Mouse (Mus musculus): ENCODE results near the gene Prune2. TPM values are rescaled to one million over a fixed set of nuclear protein-coding genes. Genes with fewer than 3 reads are reported as not detected.

Gene Prune2
- polyA plus RNA-seq, 1 experiment: 1.5 TPM

DNA sequence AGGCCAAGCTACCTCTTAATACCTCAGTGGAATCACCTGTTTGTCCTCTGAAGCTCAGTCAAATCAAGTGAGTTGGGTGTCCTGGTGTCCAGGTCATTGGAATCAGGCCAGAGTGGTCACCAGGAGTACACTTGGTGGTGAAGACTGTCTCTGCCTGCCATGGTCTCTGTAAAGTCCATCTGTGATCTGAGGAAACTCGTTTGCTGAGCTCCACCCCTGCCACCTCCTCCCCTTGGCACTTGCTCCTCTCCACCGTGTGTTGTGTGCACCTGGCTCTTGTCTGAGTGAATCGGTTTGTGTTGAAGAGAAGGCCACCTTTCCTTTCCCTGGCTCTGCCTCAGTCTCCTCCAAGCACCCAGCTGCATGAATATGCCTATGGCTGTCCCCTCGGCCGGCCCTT is 238.8 kb downstream of the Prune2 start:
- TF ChIP-seq CTCF (IDR thresholded peaks at IDR 0.05; ENCODE audit: insufficient read depth, low read length) (no peak), POLR2A (IDR thresholded peaks at IDR 0.05; ENCODE audit: borderline replicate concordance, extremely low read depth, low read depth, low read length) (no peak)
- DNase-seq: no peak
- 71% methylated on average over 5 of the region's 5 CpGs for WGBS
- H3K4me1 ChIP-seq (ENCODE audit: control insufficient read depth, insufficient read depth, low read length): no peaks in the 10 kb centered on the region
- no peak overlapping the region for H3K4me3 ChIP-seq (replicated peaks; ENCODE audit: extremely low read depth, low read depth, low read length)

DNA sequence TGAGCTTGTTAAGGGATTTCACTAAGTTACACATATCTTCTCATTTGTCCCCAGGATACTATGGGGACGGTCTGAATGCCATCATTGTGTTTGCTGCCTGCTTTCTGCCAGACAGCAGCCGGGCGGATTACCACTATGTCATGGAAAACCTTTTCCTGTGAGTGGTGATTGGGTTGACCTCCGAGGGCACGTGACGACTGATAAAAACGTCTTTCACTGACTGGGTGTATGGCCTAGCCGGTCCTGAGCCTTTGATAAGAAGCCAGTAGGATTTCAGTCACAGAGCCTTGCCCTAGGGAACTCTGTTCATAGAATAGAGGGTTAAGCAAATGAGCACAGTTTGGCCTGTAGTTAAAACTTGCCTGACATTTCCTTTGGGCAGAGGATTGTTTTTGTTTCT is 243.1 kb downstream of the Prune2 start:
- no peak overlapping the region for H3K4me3 ChIP-seq (replicated peaks; ENCODE audit: extremely low read depth, low read depth, low read length)
- WGBS: 33% methylated on average over 8 of the region's 8 CpGs
- TF ChIP-seq CTCF (IDR thresholded peaks at IDR 0.05; ENCODE audit: insufficient read depth, low read length) (no peak), POLR2A (IDR thresholded peaks at IDR 0.05; ENCODE audit: borderline replicate concordance, extremely low read depth, low read depth, low read length) (no peak)
- no peaks in the 10 kb centered on the region for H3K4me1 ChIP-seq (ENCODE audit: control insufficient read depth, insufficient read depth, low read length)
- DNase-seq: no peak

DNA sequence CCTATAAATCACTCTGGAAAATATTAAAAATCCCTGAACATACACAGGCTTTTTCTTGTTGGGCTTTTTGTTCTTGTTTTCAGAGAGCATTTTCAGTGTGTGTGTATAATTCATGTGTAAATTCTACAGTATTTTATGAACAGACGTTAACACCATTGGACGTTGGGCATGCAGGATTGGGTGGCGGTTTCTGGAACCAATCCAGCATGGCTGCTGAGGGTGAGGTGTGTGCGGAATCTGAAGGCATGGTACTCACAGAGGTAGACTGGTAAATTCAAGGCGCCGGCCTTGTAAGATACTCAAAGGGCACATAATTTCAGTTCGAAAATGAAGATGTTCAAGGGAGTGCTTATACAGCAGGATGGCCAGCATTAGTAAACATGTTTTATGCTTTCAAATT is 251.2 kb downstream of the Prune2 start:
- H3K4me3 ChIP-seq (replicated peaks; ENCODE audit: extremely low read depth, low read depth, low read length): no peak overlapping the region
- 78% methylated on average over 7 of the region's 7 CpGs for WGBS
- H3K4me1 ChIP-seq (ENCODE audit: control insufficient read depth, insufficient read depth, low read length): no peaks in the 10 kb centered on the region
- no peak for TF ChIP-seq CTCF (IDR thresholded peaks at IDR 0.05; ENCODE audit: insufficient read depth, low read length)
- no peak for TF ChIP-seq POLR2A (IDR thresholded peaks at IDR 0.05; ENCODE audit: borderline replicate concordance, extremely low read depth, low read depth, low read length)
- DNase-seq: no peak

DNA sequence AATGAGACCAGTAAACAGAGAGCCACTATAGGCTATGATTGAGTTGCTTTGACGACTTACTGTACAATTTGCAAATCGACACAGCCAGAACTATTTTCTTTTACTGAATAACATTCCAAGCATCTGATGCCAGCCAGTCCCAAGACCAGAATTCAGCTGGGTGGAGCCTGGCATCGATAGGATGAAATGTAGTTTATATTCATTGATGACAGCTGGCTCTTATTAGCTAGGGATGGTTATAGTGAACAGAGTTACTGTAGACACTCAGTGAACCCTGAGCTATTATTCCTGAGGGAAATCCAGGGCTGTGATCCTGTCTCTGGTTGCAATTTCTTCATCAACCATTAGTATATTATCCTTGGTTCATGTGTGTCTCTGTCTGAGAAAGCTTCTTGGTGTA is 254.6 kb downstream of the Prune2 start:
- 78% methylated on average over 3 of the region's 3 CpGs for WGBS
- Histone ChIP-seq H3K4me3 (replicated peaks; ENCODE audit: extremely low read depth, low read depth, low read length) (no peak overlapping the region), H3K4me1 (ENCODE audit: control insufficient read depth, insufficient read depth, low read length) (no peaks in the 10 kb centered on the region)
- TF ChIP-seq CTCF (IDR thresholded peaks at IDR 0.05; ENCODE audit: insufficient read depth, low read length) (no peak), POLR2A (IDR thresholded peaks at IDR 0.05; ENCODE audit: borderline replicate concordance, extremely low read depth, low read depth, low read length) (no peak)
- DNase-seq: no peak

DNA sequence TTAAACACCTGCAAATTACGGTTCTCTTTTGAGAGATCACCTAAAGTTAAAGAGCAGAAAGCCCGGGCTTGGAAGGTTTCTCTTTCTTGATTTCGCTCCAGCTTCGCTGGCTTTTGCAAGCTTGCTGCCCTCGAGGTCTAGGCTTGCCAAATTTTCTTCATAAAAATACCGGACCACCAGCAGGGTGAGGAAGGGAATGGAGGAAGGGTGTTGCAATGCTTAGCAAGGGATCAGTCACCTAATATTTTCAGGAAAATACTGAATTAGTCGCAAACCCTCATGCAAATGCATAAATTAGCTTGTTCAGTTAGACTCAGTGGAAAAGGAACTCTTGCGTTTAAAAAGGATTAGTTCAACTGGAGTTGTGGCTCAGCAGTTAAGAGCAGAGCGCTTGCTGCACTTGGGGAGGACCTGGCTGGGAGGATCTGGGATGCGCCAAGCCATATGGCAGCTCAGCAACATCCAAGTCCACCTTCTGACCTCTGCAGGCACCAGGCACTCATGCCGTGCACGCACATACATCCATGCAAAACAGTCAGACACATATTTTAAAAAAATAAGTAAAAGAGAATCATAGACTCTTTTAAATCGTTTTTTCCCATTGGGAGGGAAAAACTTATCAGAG is 259.1 kb downstream of the Prune2 start:
- H3K4me1 ChIP-seq (ENCODE audit: control insufficient read depth, insufficient read depth, low read length): no peaks in the 10 kb centered on the region
- H3K4me3 ChIP-seq (replicated peaks; ENCODE audit: extremely low read depth, low read depth, low read length): no peak overlapping the region
- WGBS: 75% methylated on average over 13 of the region's 13 CpGs
- DNase-seq: no peak
- TF ChIP-seq CTCF (IDR thresholded peaks at IDR 0.05; ENCODE audit: insufficient read depth, low read length) (no peak), POLR2A (IDR thresholded peaks at IDR 0.05; ENCODE audit: borderline replicate concordance, extremely low read depth, low read depth, low read length) (no peak)

DNA sequence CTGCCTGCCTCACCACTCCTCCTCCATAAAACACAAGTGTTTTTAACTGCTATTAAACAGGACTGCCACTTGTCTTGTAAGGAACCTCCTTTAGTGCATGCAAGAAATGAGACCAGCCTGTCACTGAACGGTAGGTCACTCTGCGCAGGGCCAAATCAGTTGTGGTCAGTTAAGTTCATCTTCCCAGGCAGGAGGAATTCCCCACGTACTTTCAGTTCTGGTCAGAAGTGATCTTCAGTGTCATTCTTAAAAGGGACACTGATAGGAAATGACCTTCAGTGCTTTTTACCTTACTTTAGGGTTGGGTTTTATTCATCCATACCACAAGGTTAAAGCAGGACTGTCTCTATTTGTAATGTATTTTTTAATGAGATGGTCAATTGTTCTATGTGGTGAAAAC is 262.3 kb downstream of the Prune2 start:
- 68% methylated on average over 3 of the region's 3 CpGs for WGBS
- DNase-seq: no peak
- TF ChIP-seq POLR2A (IDR thresholded peaks at IDR 0.05; ENCODE audit: borderline replicate concordance, extremely low read depth, low read depth, low read length): no peak
- no peak for TF ChIP-seq CTCF (IDR thresholded peaks at IDR 0.05; ENCODE audit: insufficient read depth, low read length)

DNA sequence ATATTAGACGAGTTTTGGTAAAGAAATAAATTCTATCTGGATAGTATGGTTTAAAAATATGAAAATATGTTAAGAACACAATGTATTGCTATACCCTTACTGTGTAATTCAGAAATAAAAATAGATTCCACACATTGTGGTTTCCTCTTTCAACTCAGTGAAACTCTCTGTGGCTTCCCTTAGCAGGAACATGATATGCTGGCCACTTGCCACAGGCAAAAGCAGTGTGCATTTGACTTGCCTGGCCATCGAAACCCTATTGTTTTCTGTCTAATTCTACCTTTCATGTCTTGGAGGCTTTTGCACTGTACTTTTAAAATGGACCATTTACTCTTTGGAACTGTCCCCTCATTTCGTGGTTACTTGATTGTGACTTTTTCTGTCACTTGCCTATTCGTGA is 267.9 kb downstream of the Prune2 start:
- 61% methylated on average over 4 of the region's 4 CpGs for WGBS
- H3K4me1 ChIP-seq (ENCODE audit: control insufficient read depth, insufficient read depth, low read length): no peaks in the 10 kb centered on the region
- TF ChIP-seq POLR2A (IDR thresholded peaks at IDR 0.05; ENCODE audit: borderline replicate concordance, extremely low read depth, low read depth, low read length): no peak
- TF ChIP-seq CTCF (IDR thresholded peaks at IDR 0.05; ENCODE audit: insufficient read depth, low read length): no peak
- DNase-seq: no peak
- no peak overlapping the region for H3K4me3 ChIP-seq (replicated peaks; ENCODE audit: extremely low read depth, low read depth, low read length)

More for the DNA sequence above, 262.3 kb downstream of the Prune2 start:
- no peaks in the 10 kb centered on the region for H3K4me1 ChIP-seq (ENCODE audit: control insufficient read depth, insufficient read depth, low read length)
- H3K4me3 ChIP-seq (replicated peaks; ENCODE audit: extremely low read depth, low read depth, low read length): no peak overlapping the region

DNA sequence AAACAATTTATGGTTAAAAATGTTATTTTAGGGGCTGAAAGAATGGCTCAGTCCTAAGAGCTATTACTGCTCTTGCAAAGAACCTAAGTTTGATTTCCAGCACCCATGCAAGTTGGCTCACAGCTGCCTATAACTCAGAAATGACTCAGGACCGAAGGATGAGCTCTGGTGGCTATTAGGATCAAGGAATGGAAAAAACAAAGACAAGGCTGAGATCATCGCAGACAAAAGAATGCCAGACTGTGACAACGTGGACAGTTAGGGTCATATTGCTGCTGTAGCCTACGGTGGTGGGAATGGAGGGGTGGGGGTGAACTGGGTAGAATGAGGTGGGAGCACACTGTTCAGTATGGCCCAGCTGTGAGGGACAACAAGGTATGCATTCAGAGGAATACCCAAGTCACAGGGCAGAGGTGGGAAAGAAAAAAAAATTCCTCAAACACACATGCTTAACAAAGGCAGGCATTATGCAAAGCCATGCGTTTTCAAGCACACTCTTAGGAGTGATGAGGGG is 269.7 kb downstream of the Prune2 start:
- DNase-seq: no peak
- no peaks in the 10 kb centered on the region for H3K4me1 ChIP-seq (ENCODE audit: control insufficient read depth, insufficient read depth, low read length)
- TF ChIP-seq CTCF (IDR thresholded peaks at IDR 0.05; ENCODE audit: insufficient read depth, low read length): no peak
- TF ChIP-seq POLR2A (IDR thresholded peaks at IDR 0.05; ENCODE audit: borderline replicate concordance, extremely low read depth, low read depth, low read length): no peak
- WGBS: 66% methylated on average over 5 of the region's 5 CpGs
- H3K4me3 ChIP-seq (replicated peaks; ENCODE audit: extremely low read depth, low read depth, low read length): no peak overlapping the region

DNA sequence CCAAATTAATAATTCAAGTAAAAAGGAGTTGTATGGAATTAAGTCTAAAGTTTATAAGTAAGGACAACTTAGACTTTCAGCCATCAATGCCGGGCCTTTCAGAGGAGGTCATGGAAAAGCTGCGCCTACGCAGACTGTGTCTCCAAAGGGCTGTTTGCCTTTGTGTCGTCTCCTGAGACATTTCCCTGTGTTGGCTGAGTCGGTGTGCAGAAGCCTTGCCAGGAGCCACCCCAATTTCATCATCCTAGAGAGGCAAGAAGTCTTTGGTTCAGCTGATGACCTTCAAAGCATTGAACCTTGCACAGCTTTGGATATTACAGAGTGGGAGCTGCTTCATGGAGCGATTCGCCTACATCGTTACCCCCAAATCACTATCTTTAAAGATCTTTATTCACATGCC is 270.2 kb downstream of the Prune2 start:
- H3K4me3 ChIP-seq (replicated peaks; ENCODE audit: extremely low read depth, low read depth, low read length): no peak overlapping the region
- H3K4me1 ChIP-seq (ENCODE audit: control insufficient read depth, insufficient read depth, low read length): no peaks in the 10 kb centered on the region
- TF ChIP-seq POLR2A (IDR thresholded peaks at IDR 0.05; ENCODE audit: borderline replicate concordance, extremely low read depth, low read depth, low read length) (no peak), CTCF (IDR thresholded peaks at IDR 0.05; ENCODE audit: insufficient read depth, low read length) (no peak)
- DNase-seq: no peak
- WGBS: 81% methylated on average over 8 of the region's 8 CpGs

DNA sequence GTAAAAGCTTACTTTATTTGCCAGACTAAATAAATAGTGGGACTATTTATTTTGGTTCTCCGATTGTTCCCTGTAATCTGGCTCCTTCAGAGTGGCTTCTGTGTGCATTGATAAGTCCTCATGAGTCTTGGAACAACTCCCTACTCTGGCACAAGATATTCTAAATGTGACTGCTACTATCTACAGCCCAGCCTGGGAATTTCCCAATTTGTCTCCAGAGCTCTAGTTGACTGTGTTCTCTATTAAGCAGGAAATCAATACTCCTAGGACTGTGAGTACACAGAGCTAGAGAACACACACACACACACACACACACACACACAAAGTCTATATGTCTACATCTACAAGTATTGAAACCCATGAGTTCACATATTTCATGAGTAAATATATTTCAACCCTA is 274.1 kb downstream of the Prune2 start:
- DNase-seq: no peak
- Histone ChIP-seq H3K4me1 (ENCODE audit: control insufficient read depth, insufficient read depth, low read length) (no peaks in the 10 kb centered on the region), H3K4me3 (replicated peaks; ENCODE audit: extremely low read depth, low read depth, low read length) (no peak overlapping the region)
- no peak for TF ChIP-seq CTCF (IDR thresholded peaks at IDR 0.05; ENCODE audit: insufficient read depth, low read length)
- no peak for TF ChIP-seq POLR2A (IDR thresholded peaks at IDR 0.05; ENCODE audit: borderline replicate concordance, extremely low read depth, low read depth, low read length)
- 36% methylated on average over 1 of the region's 1 CpGs for WGBS
